Comparison of ENCODE assay signal across 8 mouse cellular contexts in the genomic region with DNA sequence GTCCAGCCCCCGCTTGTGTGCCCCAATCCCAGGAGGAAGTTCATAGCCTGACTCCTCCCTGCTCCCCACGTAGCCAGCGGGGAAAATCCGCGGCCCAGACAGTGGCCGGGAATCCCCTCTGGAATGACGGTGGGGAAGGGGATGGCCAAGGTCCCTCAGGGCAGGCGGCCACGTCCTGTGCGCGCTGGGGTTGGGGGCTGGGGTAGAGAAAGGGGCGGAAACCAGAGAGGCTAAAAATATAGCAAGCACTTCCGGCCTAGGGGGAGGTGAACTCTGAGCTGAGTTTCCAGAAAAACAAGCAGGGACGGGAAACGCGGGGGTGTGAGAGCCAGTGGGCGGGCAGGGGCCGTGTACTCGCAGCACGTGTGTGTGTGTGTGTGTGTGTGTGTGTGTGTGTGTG. TPM values are rescaled to one million over a fixed set of nuclear protein-coding genes. Genes with fewer than 3 reads are reported as not detected.
DNase-seq lines count a peak whose midpoint lies in the region; ATAC-seq and TF ChIP-seq lines count a peak whose summit lies in the region.

No protein-coding gene starts in this region.

- TF ChIP-seq CTCF in Patski (IDR thresholded peaks at IDR 0.05), result no peak
- no peak for TF ChIP-seq CTCF in kidney, postnatal 0 days (IDR thresholded peaks at IDR 0.05; ENCODE audit: low read depth)

- no peaks in the 10 kb centered on the region for H3K9me3 ChIP-seq in embryonic facial prominence, embryonic 13.5 days
- H3K9me3 ChIP-seq in heart, embryonic 14.5 days (ENCODE audit: control insufficient read depth, low read length), result no peaks in the 10 kb centered on the region
- H3K9me3 ChIP-seq in kidney, postnatal 0 days (replicated peaks; ENCODE audit: low read length), result no peaks in the 10 kb centered on the region

- peak overlapping the region; percentile 75 for H3K4me2 ChIP-seq in embryonic facial prominence, embryonic 13.5 days
- peak overlapping the region; percentile 76 for H3K4me2 ChIP-seq in heart, embryonic 14.5 days (ENCODE audit: low read length)
- peak overlapping the region; percentile 65 for H3K4me2 ChIP-seq in kidney, postnatal 0 days (ENCODE audit: low read length)

- 0% methylated on average over 20 of the region's 20 CpGs for WGBS in embryonic facial prominence, embryonic 13.5 days
- under 1% methylated on average over 20 of the region's 20 CpGs for WGBS in heart, embryonic 14.5 days
- under 1% methylated on average over 15 of the region's 20 CpGs for WGBS in kidney, postnatal 0 days

- peak overlapping the region; percentile 73 for H3K9ac ChIP-seq in embryonic facial prominence, embryonic 13.5 days
- peak overlapping the region; percentile 82 for H3K9ac ChIP-seq in heart, embryonic 14.5 days (ENCODE audit: low read length)
- peak overlapping the region; percentile 61 for H3K9ac ChIP-seq in kidney, postnatal 0 days (ENCODE audit: low read depth, low read length)

- H3K27ac ChIP-seq in embryonic facial prominence, embryonic 13.5 days, result peak overlapping the region; percentile 98
- H3K27ac ChIP-seq in heart, embryonic 14.5 days (replicated peaks in 1 of 2; ENCODE audit: control insufficient read depth in 1 of 2, insufficient read depth in 1 of 2, low read depth in 2 of 2, low read length in 2 of 2), result peak overlapping the region; percentile 97 to 100
- H3K27ac ChIP-seq in kidney, postnatal 0 days, result peak overlapping the region; percentile 98

- peak; percentile 83 for DNase-seq in 3T3-L1 (ENCODE audit: low read depth, low spot score)
- DNase-seq in Patski (ENCODE audit: low read depth, low spot score), result no peak
- peak; percentile 98 for DNase-seq in kidney, postnatal 0 days (ENCODE audit: low spot score)
- DNase-seq in lung, postnatal 36 days, result peak; percentile 97
- DNase-seq in retina, embryonic 14.5 days (ENCODE audit: low spot score), result peak; percentile 58
- DNase-seq in urinary bladder, postnatal 25 days (ENCODE audit: low spot score), result peak; percentile 74

- in situ Hi-C loops in Patski (cut with MboI; ENCODE audit: low pct_unique_long_range_greater_than_20kb), result no loop called here

- peak overlapping the region; percentile 40 for H3K4me3 ChIP-seq in embryonic facial prominence, embryonic 13.5 days
- H3K4me3 ChIP-seq in heart, embryonic 14.5 days (ENCODE audit: control insufficient read depth in 1 of 2, insufficient read depth in 1 of 2, low read depth in 1 of 2, low read length in 2 of 2), result peak overlapping the region; percentile 40 to 41
- H3K4me3 ChIP-seq in kidney, postnatal 0 days (replicated peaks; ENCODE audit: low read depth, low read length), result peak overlapping the region; percentile 25

- H3K36me3 ChIP-seq in embryonic facial prominence, embryonic 13.5 days, result peaks cover 23% of the 10 kb centered on the region
- H3K36me3 ChIP-seq in heart, embryonic 14.5 days (ENCODE audit: control insufficient read depth, insufficient read depth, low read length), result peaks cover 21% of the 10 kb centered on the region
- H3K36me3 ChIP-seq in kidney, postnatal 0 days (ENCODE audit: insufficient read depth, low read length), result peaks cover 15% of the 10 kb centered on the region; the same call in 1 of the 2 replicates

- H3K4me1 ChIP-seq in embryonic facial prominence, embryonic 13.5 days, result peaks cover 56% of the 10 kb centered on the region
- peaks cover 47 to 59% of the 10 kb centered on the region in 2 experiments for H3K4me1 ChIP-seq in heart, embryonic 14.5 days (ENCODE audit: control insufficient read depth in 2 of 2, insufficient read depth in 2 of 2, low read length in 2 of 2)
- peaks cover 43% of the 10 kb centered on the region for H3K4me1 ChIP-seq in kidney, postnatal 0 days (replicated peaks; ENCODE audit: insufficient read depth, low read length)

- H3K27me3 ChIP-seq in Patski, result no peaks in the 10 kb centered on the region
- H3K27me3 ChIP-seq in embryonic facial prominence, embryonic 13.5 days, result no peaks in the 10 kb centered on the region
- H3K27me3 ChIP-seq in heart, embryonic 14.5 days (ENCODE audit: control insufficient read depth, insufficient read depth, low read length), result no peaks in the 10 kb centered on the region
- no peaks in the 10 kb centered on the region for H3K27me3 ChIP-seq in kidney, postnatal 0 days (ENCODE audit: insufficient read depth, low read length)

- CTCF ChIA-PET in Patski (lab: Charles Lee), result no interaction called here

- POLR2A ChIA-PET in Patski (lab: Charles Lee), result interaction anchor here (0.5 to 2.0 kb wide), 2 partner anchors 24 to 31 kb away, joined by 3 to 7 read pairs; partner anchors contain the start of gene Rps16

- peak; percentile 14 for ATAC-seq in Patski
- ATAC-seq in embryonic facial prominence, embryonic 13.5 days (ENCODE audit: insufficient number of reproducible peaks, insufficient read depth, low FRiP score, low TSS enrichment, low read depth), result peak; percentile 69
- peak; percentile 77 for ATAC-seq in heart, embryonic 14.5 days (ENCODE audit: insufficient number of reproducible peaks, insufficient read depth, low FRiP score, low read depth)
- peak; percentile 67 for ATAC-seq in kidney, postnatal 0 days (replicated peaks; ENCODE audit: low FRiP score, low read depth)

RNA-seq across cellular contexts. Expression of gene Zfp36, which starts 1.9 kb away (rescaled TPM):
- 90.4 TPM for polyA plus RNA-seq in Patski (2021)
- 9.7 and 11.0 TPM in 2 replicates for polyA plus RNA-seq in embryonic facial prominence, embryonic 13.5 days (2015; fragmentation: Nextera tagmentation; extraction: Ambion mirVana)
- polyA plus RNA-seq in heart, embryonic 14.5 days (2014; fragmentation: Nextera tagmentation; extraction: Ambion mirVana), result 10.1 and 12.2 TPM in 2 replicates
- polyA plus RNA-seq in kidney, postnatal 0 days (2015; fragmentation: Nextera tagmentation; extraction: Ambion mirVana), result 18.6 and 19.6 TPM in 2 replicates

RNA-seq across cellular contexts. Expression of gene Plekhg2, which starts 9.5 kb away (rescaled TPM):
- 45.3 TPM for polyA plus RNA-seq in Patski (2021)
- polyA plus RNA-seq in embryonic facial prominence, embryonic 13.5 days (2015; fragmentation: Nextera tagmentation; extraction: Ambion mirVana), result 102 and 109 TPM in 2 replicates
- 32.9 and 35.6 TPM in 2 replicates for polyA plus RNA-seq in heart, embryonic 14.5 days (2014; fragmentation: Nextera tagmentation; extraction: Ambion mirVana)
- polyA plus RNA-seq in kidney, postnatal 0 days (2015; fragmentation: Nextera tagmentation; extraction: Ambion mirVana), result 29.9 and 33.3 TPM in 2 replicates

RNA-seq across cellular contexts. Expression of gene Med29, which starts 10.6 kb away (rescaled TPM):
- polyA plus RNA-seq in Patski (2021), result 32.4 TPM
- 40.5 and 53.5 TPM in 2 replicates for polyA plus RNA-seq in embryonic facial prominence, embryonic 13.5 days (2015; fragmentation: Nextera tagmentation; extraction: Ambion mirVana)
- polyA plus RNA-seq in heart, embryonic 14.5 days (2014; fragmentation: Nextera tagmentation; extraction: Ambion mirVana), result 50.9 and 57.7 TPM in 2 replicates
- 44.6 and 47.8 TPM in 2 replicates for polyA plus RNA-seq in kidney, postnatal 0 days (2015; fragmentation: Nextera tagmentation; extraction: Ambion mirVana)

RNA-seq across cellular contexts. Expression of gene Paf1, which starts 10.8 kb away (rescaled TPM):
- 104 TPM for polyA plus RNA-seq in Patski (2021)
- polyA plus RNA-seq in embryonic facial prominence, embryonic 13.5 days (2015; fragmentation: Nextera tagmentation; extraction: Ambion mirVana), result 80.5 and 89.6 TPM in 2 replicates
- polyA plus RNA-seq in heart, embryonic 14.5 days (2014; fragmentation: Nextera tagmentation; extraction: Ambion mirVana), result 61.9 and 62.5 TPM in 2 replicates
- polyA plus RNA-seq in kidney, postnatal 0 days (2015; fragmentation: Nextera tagmentation; extraction: Ambion mirVana), result 60.2 and 70.3 TPM in 2 replicates

RNA-seq across cellular contexts. Expression of gene Rps16, which starts 31.5 kb away (rescaled TPM):
- polyA plus RNA-seq in Patski (2021), result 713 TPM
- 1,032 and 1,091 TPM in 2 replicates for polyA plus RNA-seq in embryonic facial prominence, embryonic 13.5 days (2015; fragmentation: Nextera tagmentation; extraction: Ambion mirVana)
- polyA plus RNA-seq in heart, embryonic 14.5 days (2014; fragmentation: Nextera tagmentation; extraction: Ambion mirVana), result 731 and 789 TPM in 2 replicates
- 1,088 and 1,198 TPM in 2 replicates for polyA plus RNA-seq in kidney, postnatal 0 days (2015; fragmentation: Nextera tagmentation; extraction: Ambion mirVana)

Comparison
In these comparisons a context has a peak if more than half of its experiments do, and no peak if none do; other contexts are left out.
1. ATAC-seq: peak in every context shown above with its lines; median percentile 77 in heart, embryonic 14.5 days; 69 in embryonic facial prominence, embryonic 13.5 days; 67 in kidney, postnatal 0 days; 14 in Patski.